Mouse (Mus musculus) MEL (cell line): Measurements from ENCODE around the gene Pgs1. TPM values are rescaled to one million over a fixed set of nuclear protein-coding genes. Genes with fewer than 3 reads are reported as not detected.

Experiments used
- DNase-seq: peaks from one replicate; pipeline ENCODE4 v3.0.0; 2011; ENCODE audit warnings: low read depth, low spot score
- H3K27ac ChIP-seq: 2 replicates; pipeline ENCODE4 v1.5.1; 2012; ENCODE audit warnings: low read depth, mild to moderate bottlenecking, control low read depth, low read length, moderate library complexity; ENCODE audit not compliant: control insufficient read depth
- H3K27me3 ChIP-seq, 2 experiments: fragments of 150-350 bp in 1 of 2; sonication (generic) in 1 of 2; 2 replicates each; pipeline ENCODE4 v1.6.1; 2012; ENCODE audit warnings: low read length in 2 of 2, mild to moderate bottlenecking in 2 of 2, improper control_type of control experiment in 1 of 2, moderate library complexity in 1 of 2; ENCODE audit not compliant: insufficient read depth in 2 of 2, control insufficient read depth in 1 of 2
- H3K36me3 ChIP-seq, 2 experiments: 2 replicates each; pipeline ENCODE4 v1.6.1; 2012 to 2014; ENCODE audit warnings: low read length in 2 of 2, improper control_type of control experiment in 1 of 2, inconsistent platforms in 1 of 2, mild to moderate bottlenecking in 1 of 2; ENCODE audit not compliant: insufficient read depth in 2 of 2, control insufficient read depth in 1 of 2
- H3K4me1 ChIP-seq, 2 experiments: fragments of 150-350 bp in 1 of 2; sonication (generic) in 1 of 2; 2 replicates each; pipeline ENCODE4 v1.6.1; 2012; ENCODE audit warnings: low read length in 2 of 2, improper control_type of control experiment in 1 of 2, mild to moderate bottlenecking in 1 of 2; ENCODE audit not compliant: insufficient read depth in 2 of 2, control insufficient read depth in 1 of 2
- H3K4me3 ChIP-seq, 2 experiments: fragments of 150-350 bp in 1 of 2; sonication (generic) in 1 of 2; 2 replicates each; pipeline ENCODE4 v1.5.1; 2012; ENCODE audit warnings: low read depth in 2 of 2, low read length in 2 of 2, mild to moderate bottlenecking in 2 of 2, moderate library complexity in 2 of 2, control low read depth in 1 of 2, improper control_type of control experiment in 1 of 2; ENCODE audit not compliant: control insufficient read depth in 1 of 2, insufficient read depth in 1 of 2
- H3K79me2 ChIP-seq: 2 replicates; pipeline ENCODE4 v1.6.1; 2012; ENCODE audit warnings: mild to moderate bottlenecking, low read length, moderate library complexity; ENCODE audit not compliant: control insufficient read depth, poor library complexity, insufficient read depth
- H3K9ac ChIP-seq: 2 replicates; pipeline ENCODE4 v1.6.1; 2012; ENCODE audit warnings: low read depth, mild to moderate bottlenecking, control low read depth, low read length, moderate library complexity; ENCODE audit not compliant: control insufficient read depth, poor library complexity, severe bottlenecking
- H3K9me3 ChIP-seq: fragments of 150-350 bp; sonication (generic); replicated peaks from 2 replicates; pipeline ENCODE4 v1.6.1; 2012; ENCODE audit warnings: mild to moderate bottlenecking, low read length, improper control_type of control experiment, moderate library complexity; ENCODE audit not compliant: insufficient read depth
- BHLHE40 ChIP-seq: IDR thresholded peaks from 2 replicates; pipeline ENCODE4 v1.6.1; 2012; ENCODE audit warnings: low read depth, mild to moderate bottlenecking, inconsistent platforms, low read length, improper control_type of control experiment, borderline replicate concordance
- ETS1 ChIP-seq: IDR thresholded peaks from 2 replicates; pipeline ENCODE4 v1.6.1; 2012; ENCODE audit warnings: low read depth, mild to moderate bottlenecking, inconsistent platforms, low read length, improper control_type of control experiment, moderate library complexity
- GABPA ChIP-seq: IDR thresholded peaks from 2 replicates; pipeline ENCODE4 v1.6.1; 2012; ENCODE audit warnings: low read depth, mild to moderate bottlenecking, inconsistent platforms, low read length, improper control_type of control experiment, moderate library complexity
- KAT2A ChIP-seq: conservative IDR thresholded peaks from 2 replicates; pipeline ENCODE4 v1.6.1; 2012; ENCODE audit warnings: low read depth, low read length, improper control_type of control experiment, inconsistent platforms
- MAFK ChIP-seq: IDR thresholded peaks from 2 replicates; pipeline ENCODE4 v1.6.1; 2011; ENCODE audit warnings: low read depth, mild to moderate bottlenecking, low read length, improper control_type of control experiment, borderline replicate concordance
- MAX ChIP-seq: IDR thresholded peaks from 2 replicates; pipeline ENCODE4 v1.6.1; 2011; ENCODE audit warnings: low read length, improper control_type of control experiment
- MAZ ChIP-seq: IDR thresholded peaks from 2 replicates; pipeline ENCODE4 v1.6.1; 2012; ENCODE audit warnings: low read depth, mild to moderate bottlenecking, inconsistent platforms, low read length, improper control_type of control experiment
- MXI1 ChIP-seq: IDR thresholded peaks from 2 replicates; pipeline ENCODE4 v1.6.1; 2011; ENCODE audit warnings: mild to moderate bottlenecking, low read depth, low read length, improper control_type of control experiment
- NELFE ChIP-seq: IDR thresholded peaks from 2 replicates; pipeline ENCODE4 v1.6.1; 2011; ENCODE audit warnings: low read depth, low read length, improper control_type of control experiment
- POLR2AphosphoS5 ChIP-seq: IDR thresholded peaks from 2 replicates; pipeline ENCODE4 v1.6.1; 2012; ENCODE audit warnings: low read depth, borderline replicate concordance, mild to moderate bottlenecking, inconsistent platforms, low read length, moderate library complexity, mixed read lengths
- SIN3A ChIP-seq: IDR thresholded peaks from 2 replicates; pipeline ENCODE4 v1.6.1; 2012; ENCODE audit warnings: low read length, improper control_type of control experiment, inconsistent platforms
- SMC3 ChIP-seq: IDR thresholded peaks from 2 replicates; pipeline ENCODE4 v1.6.1; 2011; ENCODE audit warnings: low read depth, low read length, improper control_type of control experiment
- TBP ChIP-seq: IDR thresholded peaks from 2 replicates; pipeline ENCODE4 v1.8.0; 2011; ENCODE audit warnings: low read depth, low read length, improper control_type of control experiment
- TCF12 ChIP-seq: IDR thresholded peaks from 2 replicates; pipeline ENCODE4 v1.6.1; 2014; ENCODE audit warnings: low read depth, mild to moderate bottlenecking, inconsistent platforms, low read length, improper control_type of control experiment, moderate library complexity
- USF1 ChIP-seq: IDR thresholded peaks from 2 replicates; pipeline ENCODE4 v1.6.1; 2014; ENCODE audit warnings: low read depth, mild to moderate bottlenecking, inconsistent platforms, low read length, improper control_type of control experiment, moderate library complexity
- ZC3H11A ChIP-seq: IDR thresholded peaks from 2 replicates; pipeline ENCODE4 v1.6.1; 2012; ENCODE audit warnings: low read depth, mild to moderate bottlenecking, inconsistent platforms, low read length, improper control_type of control experiment
- ZKSCAN1 ChIP-seq: IDR thresholded peaks from 2 replicates; pipeline ENCODE4 v1.6.1; 2012; ENCODE audit warnings: low read depth, mild to moderate bottlenecking, inconsistent platforms, low read length, improper control_type of control experiment, moderate library complexity
- ZNF384 ChIP-seq: IDR thresholded peaks from 2 replicates; pipeline ENCODE4 v1.6.1; 2012; ENCODE audit warnings: low read depth, mild to moderate bottlenecking, inconsistent platforms, low read length, improper control_type of control experiment
- polyA plus RNA-seq, 2 experiments: library from polyadenylated mRNA; stranded (reverse) in 1 of 2; unstranded in 1 of 2; fragments of >175 nt in 1 of 2; fragments of >200 nt in 1 of 2; gene quantifications; 2 replicates each; pipeline versions ENCODE4 v1.2.1 to v1.2.4; 2012; ENCODE audit warnings: low replicate concordance in 2 of 2, low read depth in 1 of 2; ENCODE audit not compliant: insufficient read length in 2 of 2, insufficient read depth in 1 of 2, missing spikeins in 1 of 2
- total RNA-seq: library from RNA; depleted of rRNA; stranded (reverse); fragments of 300-350 nt; gene quantifications from 2 replicates; pipeline ENCODE4 v1.2.3, GENCODE M21; 2012

Gene Pgs1
- total and polyA plus RNA-seq, 3 experiments, result 48.6 to 61.6 TPM; not detected in 1

GRCm38 (mm10) chr11:117951391-117951790 lies 34.7 kb upstream of the Pgs1 start:
- H3K4me3 ChIP-seq, result no peak overlapping the region
- no peaks in the 10 kb centered on the region for H3K79me2 ChIP-seq
- H3K9me3 ChIP-seq, result no peaks in the 10 kb centered on the region
- no peaks in the 10 kb centered on the region for H3K36me3 ChIP-seq
- no peak overlapping the region for H3K9ac ChIP-seq
- no peak overlapping the region for H3K27ac ChIP-seq
- TF ChIP-seq BHLHE40 (no peak), ZKSCAN1 (no peak), USF1 (no peak), TBP (no peak), MXI1 (no peak), MAZ (no peak), SMC3 (no peak), ZC3H11A (no peak), GABPA (no peak), ETS1 (no peak), MAX (no peak), KAT2A (no peak), POLR2AphosphoS5 (no peak), NELFE (no peak), MAFK (no peak), ZNF384 (no peak), TCF12 (no peak), SIN3A (no peak)
- H3K27me3 ChIP-seq, result peaks cover 13% of the 10 kb centered on the region in 2 experiments
- DNase-seq, result no peak
- H3K4me1 ChIP-seq, result no peaks in the 10 kb centered on the region

DNA sequence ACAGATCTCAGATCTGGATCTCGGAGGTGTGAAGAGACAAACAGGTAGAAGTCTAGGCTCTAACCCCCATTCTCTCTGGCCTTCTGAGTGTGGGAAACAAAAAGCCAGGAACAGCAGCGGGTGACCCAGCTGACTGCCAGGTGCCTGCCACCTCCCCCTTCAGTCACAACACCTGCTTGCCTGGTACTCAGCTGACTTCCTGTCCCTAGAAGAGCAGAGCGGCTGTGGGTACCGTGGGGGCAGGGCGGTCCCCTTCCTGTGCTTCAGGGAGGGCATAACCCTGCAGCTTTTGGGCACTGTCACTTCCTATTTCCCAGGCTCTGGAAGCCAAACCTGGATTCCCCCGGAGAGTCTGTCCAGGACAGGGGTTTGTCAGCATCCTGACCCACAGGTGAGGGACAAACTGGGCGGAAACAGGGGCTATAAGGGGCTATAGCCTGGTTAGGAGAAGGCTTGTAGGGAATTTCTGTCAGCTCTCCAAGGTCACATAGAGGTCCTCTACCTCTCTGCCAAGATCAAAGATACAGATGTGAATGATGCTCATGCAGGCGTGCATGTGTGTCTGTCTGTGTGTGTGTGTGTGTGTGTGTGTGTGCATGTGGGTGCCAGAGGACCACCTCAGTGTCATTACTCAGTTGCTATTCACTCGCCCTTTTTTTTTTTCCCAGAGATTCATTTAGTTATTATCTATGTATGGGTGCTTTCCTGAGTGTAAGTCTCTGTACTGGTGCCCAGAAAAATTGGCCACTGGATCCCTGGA lies 33.7 kb upstream of the Pgs1 start:
- no peak for DNase-seq
- no peaks in the 10 kb centered on the region for H3K4me1 ChIP-seq
- H3K79me2 ChIP-seq, result no peaks in the 10 kb centered on the region
- H3K9ac ChIP-seq, result no peak overlapping the region
- no peak overlapping the region for H3K27ac ChIP-seq
- TF ChIP-seq USF1, result no peak
- no peaks in the 10 kb centered on the region for H3K36me3 ChIP-seq
- H3K27me3 ChIP-seq, result peaks cover 13% of the 10 kb centered on the region in 2 experiments
- no peak overlapping the region for H3K4me3 ChIP-seq
- H3K9me3 ChIP-seq, result no peaks in the 10 kb centered on the region
